Mouse (Mus musculus): ENCODE data around the gene Pkd1.

DNA sequence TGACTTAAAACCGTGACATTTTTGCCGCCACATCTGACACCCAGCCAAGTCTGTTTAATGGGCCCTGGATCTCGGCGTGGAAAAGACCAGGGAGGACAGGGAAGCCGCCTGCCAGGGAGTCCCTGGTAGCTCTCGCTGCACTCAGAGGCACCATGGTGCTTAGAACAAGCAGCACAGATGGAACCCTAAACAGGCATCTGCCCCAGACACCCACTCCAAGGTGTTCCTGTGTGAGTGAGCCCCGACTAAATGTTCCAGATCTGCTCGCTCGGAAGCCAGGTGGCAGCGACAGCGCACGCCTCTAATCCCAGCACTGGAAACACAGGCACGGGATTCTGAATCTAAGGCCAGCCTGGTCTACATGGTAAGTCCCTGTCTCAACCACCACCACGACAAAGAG, 80.4 kb downstream of the Pkd1 start:
- TF ChIP-seq GATA1 (IDR thresholded peaks at IDR 0.05; ENCODE audit: low read length) (no peak), TAL1 (IDR thresholded peaks at IDR 0.05; ENCODE audit: low read length) (no peak)
